ENCODE assay signal across 10 mouse cellular contexts in the genomic region with DNA sequence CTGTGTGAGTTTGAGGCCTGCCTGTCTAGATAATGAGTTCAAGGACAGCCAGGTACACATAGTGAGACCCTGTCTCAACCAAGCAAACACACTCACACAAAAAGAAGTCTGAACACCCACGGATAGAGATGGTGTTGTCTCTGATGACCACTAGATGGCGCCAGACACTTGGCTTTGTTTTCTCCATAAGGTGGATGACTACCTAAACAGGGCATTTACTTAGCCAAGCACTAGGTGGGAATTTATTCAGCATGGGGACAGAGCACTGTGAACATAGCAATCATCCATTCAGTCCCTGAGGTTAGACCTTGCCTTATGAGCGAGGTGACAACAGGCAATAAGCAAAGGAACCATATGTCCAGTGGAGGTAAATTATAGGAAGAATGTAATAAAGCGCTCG. TPM values are rescaled to one million over a fixed set of nuclear protein-coding genes. Genes with fewer than 3 reads are reported as not detected.
DNase-seq lines count a peak whose midpoint lies in the region; ATAC-seq and TF ChIP-seq lines count a peak whose summit lies in the region.
"Had no signal": no experiment of that assay in that cellular context is flagged by ENCODE, and none has a peak within 500 bp of the region (broad histone marks: within the 10 kb centered on the region; RNA-seq: fewer than 3 reads in every experiment).

No protein-coding gene starts in this region.

- H3K4me3 ChIP-seq in bone marrow, adult 2 months (replicated peaks; ENCODE audit: control insufficient read depth, low read depth, low read length) = no peak overlapping the region
- H3K4me3 ChIP-seq: limb, embryonic 12.5 days; stomach, embryonic 15.5 days had no signal

- TF ChIP-seq POLR2A in bone marrow, adult 2 months (IDR thresholded peaks at IDR 0.05; ENCODE audit: borderline replicate concordance, control insufficient read depth, low read depth, low read length) = no peak

- TF ChIP-seq CTCF in bone marrow, adult 2 months (IDR thresholded peaks at IDR 0.05; ENCODE audit: control insufficient read depth, insufficient read depth, low read length) = peak; percentile 51; the same call in 1 of the 2 replicates

- ATAC-seq in erythroblast, adult 5-6 weeks (replicated peaks; ENCODE audit: low FRiP score, poor library complexity, severe bottlenecking) = peak; percentile 70

- no peak overlapping the region for H3K27ac ChIP-seq in bone marrow, adult 2 months (ENCODE audit: control insufficient read depth, insufficient read depth, low read depth, low read length, poor library complexity)
- H3K27ac ChIP-seq: limb, embryonic 12.5 days; stomach, embryonic 15.5 days had no signal

- peak; percentile 55 for DNase-seq in heart, adult 8-10 months (ENCODE audit: low spot score)
- DNase-seq in heart, adult 9 months (ENCODE audit: low spot score in 2 of 2) = no peak
- peak; percentile 63 for DNase-seq in CD4-positive helper T cell, adult 2 months (ENCODE audit: low read depth, low spot score)
- DNase-seq in kidney, postnatal 10 days = peak; percentile 69
- DNase-seq in mesoderm, embryonic 11.5 days (ENCODE audit: low read depth, low spot score) = peak; percentile 78
- peak; percentile 53 for DNase-seq in testis, postnatal 10 days (ENCODE audit: low spot score)

- 45% methylated on average over 5 of the region's 5 CpGs for WGBS in bone marrow, adult 2 months

- peaks cover 9% of the 10 kb centered on the region for H3K4me1 ChIP-seq in bone marrow, adult 2 months (ENCODE audit: control insufficient read depth, insufficient read depth, low read length)

RNA-seq across cellular contexts. Expression of a gene that starts 15.4 kb away (rescaled TPM):
- total RNA-seq in heart, adult 8-10 months (2022) = 10 to 100 TPM in 1 of 4 experiments, 1 to 10 TPM in 3; 7.0 to 11.4 (median 8.2) TPM
- polyA plus RNA-seq in bone marrow, adult 2 months (2011; ENCODE audit: insufficient read depth, insufficient read length, low replicate concordance, missing spikeins) = 0.88 and 5.0 TPM in 2 replicates
- total RNA-seq in erythroblast, adult 5-6 weeks (2015; ENCODE audit: low replicate concordance) = not detected in 2 replicates
- not detected in 2 replicates for total RNA-seq in erythroblast, adult 5-6 weeks (2017; ENCODE audit: low replicate concordance)

RNA-seq across cellular contexts. Expression of a gene that starts 42.2 kb away (rescaled TPM):
- total RNA-seq in heart, adult 8-10 months (2022) = 100 to 1,000 TPM; 124 to 138 (median 128) TPM
- polyA plus RNA-seq in bone marrow, adult 2 months (2011; ENCODE audit: insufficient read depth, insufficient read length, low replicate concordance, missing spikeins) = 47.4 and 86.9 TPM in 2 replicates
- total RNA-seq in erythroblast, adult 5-6 weeks (2015; ENCODE audit: low replicate concordance) = 256 and 349 TPM in 2 replicates
- 122 and 135 TPM in 2 replicates for total RNA-seq in erythroblast, adult 5-6 weeks (2017; ENCODE audit: low replicate concordance)

RNA-seq across cellular contexts. Expression of a gene that starts 51.5 kb away (rescaled TPM):
- total RNA-seq in heart, adult 8-10 months (2022) = 10 to 100 TPM; 22.5 to 33.7 (median 30.9) TPM
- polyA plus RNA-seq in bone marrow, adult 2 months (2011; ENCODE audit: insufficient read depth, insufficient read length, low replicate concordance, missing spikeins) = not detected in 2 replicates
- not detected in 2 replicates for total RNA-seq in erythroblast, adult 5-6 weeks (2015; ENCODE audit: low replicate concordance)
- total RNA-seq in erythroblast, adult 5-6 weeks (2017; ENCODE audit: low replicate concordance) = not detected in 2 replicates

Comparison
In these comparisons a context has a peak if more than half of its experiments do, and no peak if none do; other contexts are left out.
1. DNase-seq: peak in heart, adult 8-10 months (single experiment), CD4-positive helper T cell, adult 2 months (single experiment), kidney, postnatal 10 days (single experiment), mesoderm, embryonic 11.5 days (single experiment) and testis, postnatal 10 days (single experiment); none in heart, adult 9 months (0 of 2).
2. RNA of a gene that starts 15.4 kb away (total RNA-seq): 7.0 to 11.4 TPM in heart, adult 8-10 months; not detected in erythroblast, adult 5-6 weeks; every median in the first group is over 4 times any median in the second.
3. RNA of a gene that starts 51.5 kb away (total RNA-seq): 22.5 to 33.7 TPM in heart, adult 8-10 months; not detected in erythroblast, adult 5-6 weeks; every median in the first group is over 10 times any median in the second.